Mouse (Mus musculus) layer of hippocampus, postnatal 36 days (tissue): ENCODE measurements around the gene D6Ertd527e. TPM values are rescaled to one million over a fixed set of nuclear protein-coding genes. Genes with fewer than 3 reads are reported as not detected.

Experiments
- DNase-seq, 2 experiments: peaks; one replicate each; pipeline ENCODE4 v3.0.0; 2022
- total RNA-seq, 2 experiments: library from RNA; stranded (reverse); gene quantifications; 2 replicates each; pipeline ENCODE4 v1.2.3; 2021

Gene D6Ertd527e
- total RNA-seq, 2 experiments from 2014 or later = not detected

- no peak for DNase-seq
These were observed 48.1 kb downstream of the D6Ertd527e start for GRCm38 (mm10) chr6:87152461-87153230.

- no peak for DNase-seq
These were observed 48.7 kb downstream of the D6Ertd527e start for GRCm38 (mm10) chr6:87153231-87153580.

- DNase-seq = no peak
These were observed 49.3 kb downstream of the D6Ertd527e start for GRCm38 (mm10) chr6:87153836-87154235.

DNA sequence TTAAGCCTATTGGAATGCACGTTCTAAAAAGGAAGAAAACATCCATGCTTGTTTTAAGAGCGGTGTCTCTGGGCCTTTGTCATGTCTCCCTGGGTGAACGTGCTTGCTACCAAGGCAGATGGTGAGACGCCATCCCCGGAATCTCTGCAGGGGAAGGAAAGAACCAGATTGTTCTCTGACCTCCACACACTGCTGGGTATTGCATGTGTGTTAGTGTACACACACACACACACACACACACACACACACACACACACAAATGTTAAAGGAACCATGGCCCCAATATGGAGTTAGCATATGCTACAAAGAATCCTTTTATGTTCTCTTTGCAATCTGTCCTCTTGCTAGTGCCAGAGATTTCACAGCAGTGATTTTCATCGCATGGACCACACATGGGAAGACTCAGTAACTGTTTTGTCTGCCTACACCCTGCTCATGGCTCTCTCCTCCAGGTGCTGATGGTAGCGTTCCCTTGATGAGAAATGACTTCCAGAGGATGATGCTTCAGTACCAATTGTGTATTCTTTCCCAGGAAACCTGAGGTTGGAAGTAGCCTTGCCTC is 53.6 kb downstream of the D6Ertd527e start:
- DNase-seq = no peak

- no peak for DNase-seq
These were observed 55.6 kb downstream of the D6Ertd527e start for GRCm38 (mm10) chr6:87160196-87160595.

GRCm38 (mm10) chr6:87161391-87162263 is 57.1 kb downstream of the D6Ertd527e start:
- DNase-seq = no peak

Other genes starting within 250 kb of the D6Ertd527e start
- gene Nfu1, start 95.5 kb upstream of the D6Ertd527e start, total RNA-seq = 10 to 100 TPM; 55.1 to 55.5 TPM
- gene Gfpt1, start 61.9 kb upstream of the D6Ertd527e start, total RNA-seq = 10 to 100 TPM; 52.9 to 56.7 TPM
- 10 to 100 TPM in 1 of 2 experiments, 1 to 10 TPM in 1; 9.0 to 10.2 TPM for gene Antxr1, start 231.1 kb downstream of the D6Ertd527e start, total RNA-seq
- not detected for gene Gkn1, start 246.2 kb downstream of the D6Ertd527e start, total RNA-seq